Mouse (Mus musculus) gastrocnemius, postnatal 36 days (tissue): ENCODE results near the gene Zfp760. TPM values are rescaled to one million over a fixed set of nuclear protein-coding genes. Genes with fewer than 3 reads are reported as not detected.

ENCODE experiments used
- total RNA-seq, 2 experiments: library from RNA; stranded (reverse); gene quantifications; 2 replicates each; pipeline ENCODE4 v1.2.3; 2021

The Zfp760 gene
- total RNA-seq, 2 experiments from 2014 or later, result 0.94 to 0.97 TPM

Other genes starting within 250 kb of the Zfp760 start
- 1 to 10 TPM; 1.3 to 1.8 TPM for gene Zfp53, start 218.7 kb upstream of the Zfp760 start, total RNA-seq
- 1 to 10 TPM; 4.0 to 5.5 TPM for gene Zfp52, start 172.2 kb upstream of the Zfp760 start, total RNA-seq
- gene Zfp948, start 140.7 kb upstream of the Zfp760 start, total RNA-seq, result 1 to 10 TPM; 1.6 to 2.1 TPM
- gene Zfp983, start 57.1 kb upstream of the Zfp760 start, total RNA-seq, result 1 to 10 TPM; 1.1 to 1.5 TPM
- not detected for gene Gm10226, start 15.9 kb upstream of the Zfp760 start, total RNA-seq
- gene Zfp229, start 23.1 kb downstream of the Zfp760 start, total RNA-seq, result 1 to 10 TPM; 3.4 to 5.7 TPM
- gene Zfp820, start 138.0 kb downstream of the Zfp760 start, total RNA-seq, result under 1 TPM; 0.35 to 0.46 TPM
- 1 to 10 TPM in 1 of 2 experiments, under 1 TPM in 1; 0.87 to 1.0 TPM for gene Zfp995, start 202.2 kb downstream of the Zfp760 start, total RNA-seq